Mouse (Mus musculus): ENCODE data around the gene Prrg2.

DNA sequence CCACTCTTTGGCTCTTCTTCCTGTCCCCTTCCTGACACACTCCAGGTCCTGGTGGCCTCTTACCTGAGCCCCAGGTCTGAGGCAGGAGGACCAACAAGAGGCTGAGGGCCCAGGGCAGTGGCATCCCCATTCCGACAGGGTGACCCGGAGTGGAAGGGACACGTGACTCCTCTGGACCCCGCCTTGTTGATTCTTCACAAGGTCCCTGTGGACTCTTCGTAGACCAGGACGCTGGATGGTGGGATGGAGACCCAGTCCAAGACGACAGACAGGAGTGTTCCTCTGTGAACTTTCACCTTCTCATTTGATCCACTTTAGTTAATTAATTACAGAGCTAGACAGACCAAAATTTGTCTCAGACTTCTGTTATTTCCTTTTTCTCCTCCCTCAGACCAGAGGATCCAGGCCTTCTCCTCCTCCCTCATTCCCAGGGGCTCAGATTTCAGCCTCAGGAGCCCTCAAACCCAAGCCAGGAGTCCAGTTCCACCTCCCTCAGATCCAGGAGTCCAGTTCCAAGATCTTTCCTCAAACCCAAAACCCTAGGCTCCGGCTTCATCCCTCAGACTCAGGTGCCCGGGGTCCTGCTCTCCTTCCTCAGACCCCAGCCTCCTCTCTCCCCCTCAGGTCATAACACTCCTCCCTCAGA lies 40.6 kb upstream of the Prrg2 start:
- TF ChIP-seq POLR2A (IDR thresholded peaks at IDR 0.05; ENCODE audit: borderline replicate concordance, control insufficient read depth, low read depth, low read length): no peak
- TF ChIP-seq CTCF (IDR thresholded peaks at IDR 0.05; ENCODE audit: control insufficient read depth, insufficient read depth, low read length): no peak
